Mouse (Mus musculus): ENCODE results near the gene Vapb. TPM values are rescaled to one million over a fixed set of nuclear protein-coding genes. Genes with fewer than 3 reads are reported as not detected.

Vapb gene
- polyA plus RNA-seq, 1 experiment: 21.3 TPM

- Histone ChIP-seq H3K4me1 (ENCODE audit: control insufficient read depth, insufficient read depth, low read length) (no peaks in the 10 kb centered on the region), H3K27ac (ENCODE audit: insufficient read depth, low read depth, low read length) (no peak overlapping the region), H3K4me3 (ENCODE audit: insufficient read depth, low read depth, low read length) (no peak overlapping the region), H3K36me3 (ENCODE audit: control insufficient read depth, insufficient read depth, low read length) (no peaks in the 10 kb centered on the region), H3K27me3 (replicated peaks; ENCODE audit: control insufficient read depth, insufficient read depth, low read length) (no peaks in the 10 kb centered on the region)
- DNase-seq: no peak
- 71% methylated on average over 8 of the region's 8 CpGs for WGBS
- no peak for TF ChIP-seq CTCF (conservative IDR thresholded peaks at IDR 0.05; ENCODE audit: insufficient read depth, insufficient read length, low read depth, low read length)
- no peak for TF ChIP-seq POLR2A (IDR thresholded peaks at IDR 0.05; ENCODE audit: low read depth, low read length)
Measured at GRCm38 (mm10) chr2:173757624-173758155, 20.4 kb downstream of the Vapb start.

GRCm38 (mm10) chr2:173760607-173761006, 23.3 kb downstream of the Vapb start:
- WGBS: 94% methylated on average over 6 of the region's 6 CpGs
- no peak for DNase-seq
- Histone ChIP-seq H3K4me3 (ENCODE audit: insufficient read depth, low read depth, low read length) (no peak overlapping the region), H3K36me3 (ENCODE audit: control insufficient read depth, insufficient read depth, low read length) (no peaks in the 10 kb centered on the region), H3K4me1 (ENCODE audit: control insufficient read depth, insufficient read depth, low read length) (no peaks in the 10 kb centered on the region), H3K27me3 (replicated peaks; ENCODE audit: control insufficient read depth, insufficient read depth, low read length) (no peaks in the 10 kb centered on the region), H3K27ac (ENCODE audit: insufficient read depth, low read depth, low read length) (no peak overlapping the region)
- TF ChIP-seq CTCF (conservative IDR thresholded peaks at IDR 0.05; ENCODE audit: insufficient read depth, insufficient read length, low read depth, low read length): no peak
- TF ChIP-seq POLR2A (IDR thresholded peaks at IDR 0.05; ENCODE audit: low read depth, low read length): no peak

DNA sequence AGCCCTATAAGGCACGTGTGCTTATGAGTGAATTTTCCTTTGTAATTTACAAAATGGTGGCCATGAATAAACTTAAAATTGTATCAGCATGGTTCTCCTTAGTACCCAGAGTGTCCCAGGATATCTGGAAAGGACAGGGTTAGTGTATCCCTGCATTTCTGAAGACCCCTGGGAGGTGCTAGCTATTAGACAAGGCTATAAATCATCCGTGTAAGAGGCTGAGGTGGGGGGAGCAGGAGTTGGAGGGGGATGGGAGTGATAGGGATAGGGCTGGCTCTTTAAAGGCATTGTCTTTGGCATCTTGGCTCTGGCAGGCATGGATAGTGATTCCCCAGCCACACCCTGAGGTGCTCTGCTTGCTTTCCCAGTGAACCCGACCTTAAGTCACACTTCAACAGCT, 27.3 kb downstream of the Vapb start:
- H3K36me3 ChIP-seq (ENCODE audit: control insufficient read depth, insufficient read depth, low read length): no peaks in the 10 kb centered on the region
- H3K4me3 ChIP-seq (ENCODE audit: insufficient read depth, low read depth, low read length): no peak overlapping the region
- no peaks in the 10 kb centered on the region for H3K27me3 ChIP-seq (replicated peaks; ENCODE audit: control insufficient read depth, insufficient read depth, low read length)
- WGBS: 44% methylated on average over 3 of the region's 3 CpGs
- TF ChIP-seq CTCF (conservative IDR thresholded peaks at IDR 0.05; ENCODE audit: insufficient read depth, insufficient read length, low read depth, low read length): no peak
- TF ChIP-seq POLR2A (IDR thresholded peaks at IDR 0.05; ENCODE audit: low read depth, low read length): no peak
- H3K4me1 ChIP-seq (ENCODE audit: control insufficient read depth, insufficient read depth, low read length): 0 out of 2 replicates have a peak, but pooled peaks cover 2% of the 10 kb centered on the region
- DNase-seq: no peak
- no peak overlapping the region for H3K27ac ChIP-seq (ENCODE audit: insufficient read depth, low read depth, low read length)

GRCm38 (mm10) chr2:173767959-173768595, 30.8 kb downstream of the Vapb start:
- Histone ChIP-seq H3K27ac (ENCODE audit: insufficient read depth, low read depth, low read length) (no peak overlapping the region), H3K36me3 (ENCODE audit: control insufficient read depth, insufficient read depth, low read length) (no peaks in the 10 kb centered on the region), H3K4me1 (ENCODE audit: control insufficient read depth, insufficient read depth, low read length) (0 out of 2 replicates have a peak, but pooled peaks cover 2% of the 10 kb centered on the region), H3K4me3 (ENCODE audit: insufficient read depth, low read depth, low read length) (no peak overlapping the region), H3K27me3 (replicated peaks; ENCODE audit: control insufficient read depth, insufficient read depth, low read length) (no peaks in the 10 kb centered on the region)
- peak; percentile 26 for DNase-seq
- WGBS: 62% methylated on average over 8 of the region's 8 CpGs
- TF ChIP-seq CTCF (conservative IDR thresholded peaks at IDR 0.05; ENCODE audit: insufficient read depth, insufficient read length, low read depth, low read length): no peak
- no peak for TF ChIP-seq POLR2A (IDR thresholded peaks at IDR 0.05; ENCODE audit: low read depth, low read length)

DNA sequence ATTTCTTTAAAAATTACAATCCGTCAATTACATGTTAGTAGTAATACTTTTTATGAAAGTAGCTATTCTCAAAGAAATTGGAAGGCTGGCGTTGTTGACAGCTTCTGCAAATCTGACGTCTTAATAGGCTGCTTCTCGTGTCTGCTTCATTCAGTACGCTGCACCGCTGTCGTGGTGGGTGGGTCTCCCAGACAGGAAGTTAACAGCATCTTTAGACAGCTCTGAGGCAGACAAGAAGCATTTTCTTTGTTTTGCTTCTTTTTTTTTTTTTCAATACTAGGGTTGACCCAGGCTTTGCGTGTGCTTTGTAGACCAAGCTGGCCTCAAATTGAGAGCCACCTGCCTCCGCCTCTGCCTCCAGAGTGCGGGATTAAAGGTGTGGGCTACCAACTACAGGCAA, 31.9 kb downstream of the Vapb start:
- Histone ChIP-seq H3K4me1 (ENCODE audit: control insufficient read depth, insufficient read depth, low read length) (0 out of 2 replicates have a peak, but pooled peaks cover 2% of the 10 kb centered on the region), H3K36me3 (ENCODE audit: control insufficient read depth, insufficient read depth, low read length) (no peaks in the 10 kb centered on the region), H3K4me3 (ENCODE audit: insufficient read depth, low read depth, low read length) (no peak overlapping the region), H3K27ac (ENCODE audit: insufficient read depth, low read depth, low read length) (0 out of 2 replicates have a peak overlapping the region, but pooled peaks have one; percentile 34), H3K27me3 (replicated peaks; ENCODE audit: control insufficient read depth, insufficient read depth, low read length) (no peaks in the 10 kb centered on the region)
- WGBS: 64% methylated on average over 10 of the region's 10 CpGs
- TF ChIP-seq POLR2A (IDR thresholded peaks at IDR 0.05; ENCODE audit: low read depth, low read length) (no peak), CTCF (conservative IDR thresholded peaks at IDR 0.05; ENCODE audit: insufficient read depth, insufficient read length, low read depth, low read length) (no peak)
- DNase-seq: peak; percentile 40

- no peak overlapping the region for H3K4me3 ChIP-seq (ENCODE audit: insufficient read depth, low read depth, low read length)
- H3K27me3 ChIP-seq (replicated peaks; ENCODE audit: control insufficient read depth, insufficient read depth, low read length): no peaks in the 10 kb centered on the region
- DNase-seq: no peak
- no peak for TF ChIP-seq POLR2A (IDR thresholded peaks at IDR 0.05; ENCODE audit: low read depth, low read length)
- no peak for TF ChIP-seq CTCF (conservative IDR thresholded peaks at IDR 0.05; ENCODE audit: insufficient read depth, insufficient read length, low read depth, low read length)
- no peaks in the 10 kb centered on the region for H3K36me3 ChIP-seq (ENCODE audit: control insufficient read depth, insufficient read depth, low read length)
- 0 out of 2 replicates have a peak, but pooled peaks cover 2% of the 10 kb centered on the region for H3K4me1 ChIP-seq (ENCODE audit: control insufficient read depth, insufficient read depth, low read length)
- WGBS: 66% methylated on average over 5 of the region's 5 CpGs
- no peak overlapping the region for H3K27ac ChIP-seq (ENCODE audit: insufficient read depth, low read depth, low read length)
Measured at GRCm38 (mm10) chr2:173770620-173771019, 33.3 kb downstream of the Vapb start.

- H3K27me3 ChIP-seq (replicated peaks; ENCODE audit: control insufficient read depth, insufficient read depth, low read length): no peaks in the 10 kb centered on the region
- H3K4me3 ChIP-seq (ENCODE audit: insufficient read depth, low read depth, low read length): no peak overlapping the region
- H3K27ac ChIP-seq (ENCODE audit: insufficient read depth, low read depth, low read length): no peak overlapping the region
- H3K36me3 ChIP-seq (ENCODE audit: control insufficient read depth, insufficient read depth, low read length): no peaks in the 10 kb centered on the region
- 0 out of 2 replicates have a peak, but pooled peaks cover 2% of the 10 kb centered on the region for H3K4me1 ChIP-seq (ENCODE audit: control insufficient read depth, insufficient read depth, low read length)
- no peak for TF ChIP-seq POLR2A (IDR thresholded peaks at IDR 0.05; ENCODE audit: low read depth, low read length)
- no peak for TF ChIP-seq CTCF (conservative IDR thresholded peaks at IDR 0.05; ENCODE audit: insufficient read depth, insufficient read length, low read depth, low read length)
- no peak for DNase-seq
- 49% methylated on average over 8 of the region's 8 CpGs for WGBS
Measured at GRCm38 (mm10) chr2:173771706-173772105, 34.4 kb downstream of the Vapb start.
